Mouse (Mus musculus): ENCODE measurements around the gene Cnot11.
"Not testable (repeated sequence)": the region's sequence is repeated elsewhere in the genome, so short reads cannot be mapped to it uniquely, and the experiment has no call there.

The Cnot11 gene

DNA sequence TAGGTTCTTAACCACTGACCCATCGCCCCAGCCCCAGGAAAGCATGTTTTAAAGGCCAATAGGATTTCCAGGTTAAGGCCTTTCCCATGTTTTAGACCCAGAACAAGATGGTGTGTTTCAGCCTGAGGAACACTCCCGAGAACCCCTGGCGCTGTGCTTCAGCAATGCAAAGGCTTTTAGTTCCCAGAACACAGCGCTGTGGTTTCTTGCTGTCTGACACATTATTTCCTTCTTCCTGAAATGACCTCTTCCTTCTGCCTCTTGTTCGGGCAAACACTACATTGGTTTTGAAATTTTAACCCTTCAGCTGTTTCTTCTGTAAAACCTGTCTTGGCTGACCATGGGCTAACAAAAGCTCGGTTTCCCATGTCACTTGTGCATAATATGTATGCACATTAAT, 44.3 kb downstream of the Cnot11 start:
- DNase-seq (ENCODE audit: inconsistent ontology term), result no peak

GRCm38 (mm10) chr1:39581215-39581614, 46.4 kb downstream of the Cnot11 start:
- DNase-seq (ENCODE audit: inconsistent ontology term), result no peak

DNA sequence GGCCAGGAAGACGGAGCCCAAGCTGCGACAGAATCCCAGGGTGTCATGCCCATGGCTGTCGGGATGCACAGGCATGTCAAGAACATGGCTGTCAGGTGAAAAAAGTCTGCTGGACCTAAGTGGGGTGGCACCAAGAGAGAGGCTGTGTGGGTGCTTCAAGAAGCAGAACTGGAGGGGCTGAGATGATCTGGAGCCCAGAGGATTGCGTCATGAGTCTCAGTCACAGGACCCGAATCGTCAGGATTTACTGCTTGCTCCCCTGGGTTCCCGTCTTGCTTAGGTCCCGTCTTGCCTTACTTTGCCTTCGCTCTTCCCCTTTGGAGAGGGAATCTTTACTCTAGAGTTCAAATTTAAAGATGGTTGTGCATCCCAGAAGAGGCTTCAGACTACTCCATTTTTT, 48.4 kb downstream of the Cnot11 start:
- DNase-seq (ENCODE audit: inconsistent ontology term), result no peak

- no peak for DNase-seq (ENCODE audit: inconsistent ontology term)
These were observed 50.6 kb downstream of the Cnot11 start for GRCm38 (mm10) chr1:39585416-39585815.

DNA sequence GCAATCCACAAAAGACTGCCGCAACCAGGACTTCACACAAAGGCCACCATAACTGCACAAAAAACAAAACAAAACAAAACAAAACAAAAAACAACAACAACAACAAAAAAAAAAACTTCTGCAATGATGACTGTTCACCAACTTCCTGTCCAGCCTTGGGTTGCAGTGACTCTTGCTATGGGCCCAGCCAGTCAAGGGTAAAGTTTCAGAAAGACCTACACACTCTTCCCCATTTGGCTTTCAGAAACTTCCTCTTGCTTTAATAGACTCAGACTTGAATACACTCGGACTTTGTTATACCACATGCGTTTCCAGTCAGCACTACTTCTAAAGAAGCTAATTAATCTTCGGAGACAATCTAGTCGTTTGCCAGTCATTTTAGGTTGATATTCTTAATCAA, 55.4 kb downstream of the Cnot11 start:
- DNase-seq (ENCODE audit: inconsistent ontology term), result no peak

DNA sequence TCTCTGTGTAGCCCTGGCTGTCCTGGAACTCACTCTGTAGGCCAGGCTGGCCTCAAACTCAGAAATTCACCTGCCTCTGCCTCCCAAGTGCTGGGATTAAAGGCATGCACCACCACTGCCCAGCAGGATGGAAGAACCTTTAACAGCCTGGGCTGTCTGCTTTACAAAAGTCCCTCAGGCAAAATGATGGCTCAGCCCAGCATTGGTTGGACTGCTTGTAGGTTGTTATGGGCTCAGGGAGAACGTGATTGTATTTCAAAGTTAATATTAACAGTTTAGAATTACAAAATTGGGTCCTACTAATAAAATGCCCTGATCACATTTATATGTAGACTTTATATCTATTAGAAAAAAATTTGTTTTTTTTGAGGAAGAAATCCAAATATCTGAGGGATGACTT, 56.8 kb downstream of the Cnot11 start:
- not testable (repeated sequence) for DNase-seq (ENCODE audit: inconsistent ontology term)

- no peak for DNase-seq (ENCODE audit: inconsistent ontology term)
These were observed 57.3 kb downstream of the Cnot11 start for GRCm38 (mm10) chr1:39592090-39592489.

GRCm38 (mm10) chr1:39593836-39594235, 59.0 kb downstream of the Cnot11 start:
- no peak for DNase-seq (ENCODE audit: inconsistent ontology term)
